Mouse (Mus musculus) spleen, adult 2 months (tissue): ENCODE results near the gene Naaladl2.

Source experiments
- CTCF ChIP-seq: fragments of 200-500 bp; IDR thresholded peaks from 2 replicates; pipeline ENCODE4 v1.5.1; 2011; ENCODE audit warnings: mild to moderate bottlenecking, inconsistent platforms; ENCODE audit not compliant: insufficient read depth, insufficient read length, insufficient replicate concordance; ENCODE audit errors: extremely low read depth
- POLR2A ChIP-seq: fragments of 200-500 bp; IDR thresholded peaks from 2 replicates; pipeline ENCODE4 v1.6.1; 2011; ENCODE audit warnings: low read depth, low read length, inconsistent platforms

GRCm38 (mm10) chr3:24486456-24487112 lies 657.5 kb downstream of the Naaladl2 start:
- TF ChIP-seq CTCF (no peak), POLR2A (no peak)
